Mouse (Mus musculus) right cerebral cortex, adult 18-20 months (tissue): ENCODE measurements around the gene Olfr141.
A peak's percentile ranks its signal among the peaks of the same experiment; 100 is the strongest.

Source experiments
- DNase-seq: peaks from one replicate; pipeline ENCODE4 v3.0.0; 2022; ENCODE audit warnings: mixed read lengths

Olfr141 gene

GRCm38 (mm10) chr2:86809918-86810317, at the start of gene Olfr141:
TSS of gene Olfr141 (minus strand) at chr2:86810018.
- no peak for DNase-seq

GRCm38 (mm10) chr2:86851596-86851995, 41.8 kb upstream of the Olfr141 start, which contains the start of gene Olfr1095:
TSS of gene Olfr1095 (minus strand) at chr2:86851696.
- DNase-seq: no peak

- no peak for DNase-seq
Observed at GRCm38 (mm10) chr2:86824363-86824762, 14.5 kb upstream of the Olfr141 start, which contains the start of gene Olfr1094. TSS of gene Olfr1094 (plus strand) at chr2:86824663.

- no peak for DNase-seq
Observed at GRCm38 (mm10) chr2:86782179-86782578, 27.6 kb downstream of the Olfr141 start, which contains the start of gene Olfr1093. TSS of gene Olfr1093 (plus strand) at chr2:86782479.

- DNase-seq: peak; percentile 16
Observed at GRCm38 (mm10) chr2:86761050-86761449, 48.8 kb downstream of the Olfr141 start.

GRCm38 (mm10) chr2:86758893-86759292, 50.9 kb downstream of the Olfr141 start, which contains the start of gene Olfr1090:
TSS of gene Olfr1090 (minus strand) at chr2:86758993.
- DNase-seq: no peak
